Mouse (Mus musculus): ENCODE measurements around the gene Olfr1042. TPM values are rescaled to one million over a fixed set of nuclear protein-coding genes. Genes with fewer than 3 reads are reported as not detected.

Olfr1042 gene
- polyA plus RNA-seq (2014; fragmentation: Illumina TruSeq; extraction: RNeasy Lipid Tissue Mini Kit (QIAGEN cat#74804); ENCODE audit: low read depth, low replicate concordance), result not detected

DNA sequence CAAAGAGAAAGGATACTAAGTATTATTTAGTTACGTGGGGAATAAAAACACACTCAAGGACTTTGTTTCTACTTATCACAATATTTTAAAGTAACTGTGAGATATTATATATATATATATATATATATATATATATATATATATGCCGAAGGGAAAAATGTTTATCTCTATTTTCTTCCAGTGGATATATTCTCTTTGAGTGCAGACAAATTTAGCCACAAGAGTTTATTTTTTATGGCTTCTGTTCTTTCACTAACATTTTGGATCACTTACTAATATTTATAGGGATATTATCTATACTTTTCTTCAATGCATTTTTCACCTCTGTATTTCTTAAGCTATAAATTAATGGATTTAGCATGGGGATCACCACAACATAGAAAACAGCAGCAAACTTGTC is at the start of gene Olfr1042:
Gene Olfr1042, minus strand, starts transcription at position 101 of the 400 bp plus-strand sequence.

DNA sequence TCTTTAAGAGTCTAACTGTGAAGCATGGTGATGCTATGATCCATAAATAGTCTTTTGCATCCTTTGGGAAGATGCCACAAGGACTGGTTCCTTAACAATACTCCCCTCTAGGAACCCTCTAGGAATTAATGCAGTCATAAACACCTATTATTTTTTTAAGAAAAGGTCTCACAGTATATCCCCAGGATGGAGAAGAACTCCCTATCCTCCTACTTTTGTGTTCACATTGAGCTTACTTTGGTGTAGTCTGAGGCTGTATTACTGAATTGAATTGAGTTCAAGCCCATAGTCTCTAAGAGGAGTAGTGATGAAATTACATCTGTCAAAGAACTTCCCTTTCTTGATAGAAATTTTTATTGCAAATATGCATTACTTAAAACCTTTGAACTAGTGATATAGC is 41.3 kb upstream of the Olfr1042 start, which contains the start of gene Olfr1045:
Gene Olfr1045, minus strand, starts transcription at position 101 of the 400 bp plus-strand sequence.

GRCm38 (mm10) chr2:86185583-86185982 is 23.9 kb upstream of the Olfr1042 start, which contains the start of gene Olfr52:
Olfr52 (minus strand) TSS chr2:86185683.

DNA sequence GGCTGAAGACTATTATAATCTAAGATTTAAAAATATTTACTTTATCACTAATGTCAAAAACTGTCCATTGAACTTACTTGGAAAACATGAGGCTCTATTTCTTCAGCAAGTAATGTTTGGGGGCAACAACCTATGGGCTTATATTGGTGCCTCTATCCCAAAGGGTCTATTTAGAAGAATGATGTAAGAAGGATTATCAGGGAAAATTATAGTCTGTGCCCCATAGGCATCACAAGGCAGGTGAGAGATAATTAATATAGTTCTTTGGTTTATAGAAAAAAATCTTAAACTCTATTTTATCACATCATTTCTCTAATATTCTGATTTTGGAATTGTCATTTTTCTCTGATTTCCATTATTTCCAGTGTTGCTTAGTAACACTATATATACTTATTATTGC is 16.1 kb upstream of the Olfr1042 start, which contains the start of gene Olfr1044:
Gene Olfr1044, minus strand, starts transcription at position 101 of the 400 bp plus-strand sequence.

DNA sequence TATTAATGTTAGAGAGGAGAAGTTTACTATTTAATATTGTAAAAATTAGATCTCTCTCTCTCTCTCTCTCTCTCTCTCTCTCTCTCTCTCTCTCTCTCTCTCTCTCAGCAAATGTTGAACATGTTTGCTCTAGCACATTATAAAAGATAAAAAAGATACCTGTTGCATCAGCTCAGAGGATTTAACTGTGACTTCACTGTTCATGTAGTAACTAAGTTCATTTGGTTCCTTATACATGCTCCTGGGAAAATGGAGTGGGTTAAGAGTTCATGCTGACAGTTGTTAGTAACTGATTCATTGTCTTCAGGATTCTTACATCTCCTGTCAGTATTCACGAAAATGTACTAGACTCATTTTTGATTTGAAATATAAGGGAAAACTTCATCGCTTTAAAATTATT is 5.8 kb upstream of the Olfr1042 start, which contains the start of gene Olfr1043:
Gene Olfr1043, minus strand, starts transcription at position 101 of the 400 bp plus-strand sequence.

GRCm38 (mm10) chr2:86146632-86147031 is 15.0 kb downstream of the Olfr1042 start, which contains the start of gene Olfr1040:
Olfr1040 (minus strand) TSS chr2:86146732.

DNA sequence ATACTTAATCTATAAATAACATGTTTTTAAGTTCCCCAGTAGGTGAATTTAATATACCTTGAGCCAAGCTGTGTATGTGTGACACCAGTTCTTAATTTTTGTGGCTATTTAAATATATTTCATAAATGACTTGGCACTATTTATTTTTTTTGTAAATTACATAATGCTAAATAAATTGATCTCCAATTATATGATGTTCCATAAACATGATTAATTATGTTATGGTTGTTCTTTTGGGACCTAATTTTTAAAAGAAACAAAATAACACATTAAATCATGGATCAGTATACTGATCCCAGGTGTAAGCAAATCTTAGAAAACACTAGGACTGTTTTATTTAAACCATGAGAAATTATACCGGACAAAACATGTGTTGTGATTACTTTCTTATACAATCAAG is 25.8 kb downstream of the Olfr1042 start, which contains the start of gene Olfr1039:
Gene Olfr1039, minus strand, starts transcription at position 101 of the 400 bp plus-strand sequence.

Other genes starting within 250 kb of the Olfr1042 start
- not detected for gene Olfr1025-ps1, start 246.6 kb downstream of the Olfr1042 start, polyA plus RNA-seq (2014; fragmentation: Illumina TruSeq; extraction: RNeasy Lipid Tissue Mini Kit (QIAGEN cat#74804); ENCODE audit: low read depth, low replicate concordance)
- gene Olfr1026, start 240.3 kb downstream of the Olfr1042 start, polyA plus RNA-seq (2014; fragmentation: Illumina TruSeq; extraction: RNeasy Lipid Tissue Mini Kit (QIAGEN cat#74804); ENCODE audit: low read depth, low replicate concordance), result not detected
- gene Olfr1028, start 211.4 kb downstream of the Olfr1042 start, polyA plus RNA-seq (2014; fragmentation: Illumina TruSeq; extraction: RNeasy Lipid Tissue Mini Kit (QIAGEN cat#74804); ENCODE audit: low read depth, low replicate concordance), result not detected
- not detected for gene Olfr1029, start 187.9 kb downstream of the Olfr1042 start, polyA plus RNA-seq (2014; fragmentation: Illumina TruSeq; extraction: RNeasy Lipid Tissue Mini Kit (QIAGEN cat#74804); ENCODE audit: low read depth, low replicate concordance)
- not detected for gene Olfr1030, start 182.6 kb downstream of the Olfr1042 start, polyA plus RNA-seq (2014; fragmentation: Illumina TruSeq; extraction: RNeasy Lipid Tissue Mini Kit (QIAGEN cat#74804); ENCODE audit: low read depth, low replicate concordance)
- not detected for gene Olfr1031, start 171.5 kb downstream of the Olfr1042 start, polyA plus RNA-seq (2014; fragmentation: Illumina TruSeq; extraction: RNeasy Lipid Tissue Mini Kit (QIAGEN cat#74804); ENCODE audit: low read depth, low replicate concordance)
- not detected for gene Olfr1032, start 156.3 kb downstream of the Olfr1042 start, polyA plus RNA-seq (2014; fragmentation: Illumina TruSeq; extraction: RNeasy Lipid Tissue Mini Kit (QIAGEN cat#74804); ENCODE audit: low read depth, low replicate concordance)
- gene Olfr1033, start 141.2 kb downstream of the Olfr1042 start, polyA plus RNA-seq (2014; fragmentation: Illumina TruSeq; extraction: RNeasy Lipid Tissue Mini Kit (QIAGEN cat#74804); ENCODE audit: low read depth, low replicate concordance), result 4.3 TPM
- gene Olfr1034, start 116.0 kb downstream of the Olfr1042 start, polyA plus RNA-seq (2014; fragmentation: Illumina TruSeq; extraction: RNeasy Lipid Tissue Mini Kit (QIAGEN cat#74804); ENCODE audit: low read depth, low replicate concordance), result 0.69 TPM
- gene Olfr1036, start 87.8 kb downstream of the Olfr1042 start, polyA plus RNA-seq (2014; fragmentation: Illumina TruSeq; extraction: RNeasy Lipid Tissue Mini Kit (QIAGEN cat#74804); ENCODE audit: low read depth, low replicate concordance), result not detected
- not detected for gene Olfr1037, start 74.5 kb downstream of the Olfr1042 start, polyA plus RNA-seq (2014; fragmentation: Illumina TruSeq; extraction: RNeasy Lipid Tissue Mini Kit (QIAGEN cat#74804); ENCODE audit: low read depth, low replicate concordance)
- not detected for gene Olfr1039, start 25.9 kb downstream of the Olfr1042 start, polyA plus RNA-seq (2014; fragmentation: Illumina TruSeq; extraction: RNeasy Lipid Tissue Mini Kit (QIAGEN cat#74804); ENCODE audit: low read depth, low replicate concordance)
- not detected for gene Olfr1040, start 15.1 kb downstream of the Olfr1042 start, polyA plus RNA-seq (2014; fragmentation: Illumina TruSeq; extraction: RNeasy Lipid Tissue Mini Kit (QIAGEN cat#74804); ENCODE audit: low read depth, low replicate concordance)
- gene Olfr1043, start 5.7 kb upstream of the Olfr1042 start, polyA plus RNA-seq (2014; fragmentation: Illumina TruSeq; extraction: RNeasy Lipid Tissue Mini Kit (QIAGEN cat#74804); ENCODE audit: low read depth, low replicate concordance), result not detected
- gene Olfr1044, start 16.0 kb upstream of the Olfr1042 start, polyA plus RNA-seq (2014; fragmentation: Illumina TruSeq; extraction: RNeasy Lipid Tissue Mini Kit (QIAGEN cat#74804); ENCODE audit: low read depth, low replicate concordance), result not detected
- not detected for gene Olfr52, start 23.8 kb upstream of the Olfr1042 start, polyA plus RNA-seq (2014; fragmentation: Illumina TruSeq; extraction: RNeasy Lipid Tissue Mini Kit (QIAGEN cat#74804); ENCODE audit: low read depth, low replicate concordance)
- not detected for gene Olfr1045, start 41.2 kb upstream of the Olfr1042 start, polyA plus RNA-seq (2014; fragmentation: Illumina TruSeq; extraction: RNeasy Lipid Tissue Mini Kit (QIAGEN cat#74804); ENCODE audit: low read depth, low replicate concordance)
- gene Olfr1046, start 57.5 kb upstream of the Olfr1042 start, polyA plus RNA-seq (2014; fragmentation: Illumina TruSeq; extraction: RNeasy Lipid Tissue Mini Kit (QIAGEN cat#74804); ENCODE audit: low read depth, low replicate concordance), result not detected
- gene Olfr1047, start 69.6 kb upstream of the Olfr1042 start, polyA plus RNA-seq (2014; fragmentation: Illumina TruSeq; extraction: RNeasy Lipid Tissue Mini Kit (QIAGEN cat#74804); ENCODE audit: low read depth, low replicate concordance), result not detected
- gene Olfr1048, start 78.5 kb upstream of the Olfr1042 start, polyA plus RNA-seq (2014; fragmentation: Illumina TruSeq; extraction: RNeasy Lipid Tissue Mini Kit (QIAGEN cat#74804); ENCODE audit: low read depth, low replicate concordance), result not detected
- not detected for gene Olfr1049, start 96.5 kb upstream of the Olfr1042 start, polyA plus RNA-seq (2014; fragmentation: Illumina TruSeq; extraction: RNeasy Lipid Tissue Mini Kit (QIAGEN cat#74804); ENCODE audit: low read depth, low replicate concordance)
- not detected for gene Olfr1051, start 117.2 kb upstream of the Olfr1042 start, polyA plus RNA-seq (2014; fragmentation: Illumina TruSeq; extraction: RNeasy Lipid Tissue Mini Kit (QIAGEN cat#74804); ENCODE audit: low read depth, low replicate concordance)
- gene Olfr1052, start 130.6 kb upstream of the Olfr1042 start, polyA plus RNA-seq (2014; fragmentation: Illumina TruSeq; extraction: RNeasy Lipid Tissue Mini Kit (QIAGEN cat#74804); ENCODE audit: low read depth, low replicate concordance), result not detected
- not detected for gene Olfr1053, start 153.4 kb upstream of the Olfr1042 start, polyA plus RNA-seq (2014; fragmentation: Illumina TruSeq; extraction: RNeasy Lipid Tissue Mini Kit (QIAGEN cat#74804); ENCODE audit: low read depth, low replicate concordance)
- not detected for gene Olfr1054, start 173.6 kb upstream of the Olfr1042 start, polyA plus RNA-seq (2014; fragmentation: Illumina TruSeq; extraction: RNeasy Lipid Tissue Mini Kit (QIAGEN cat#74804); ENCODE audit: low read depth, low replicate concordance)
- not detected for gene Olfr1055, start 188.4 kb upstream of the Olfr1042 start, polyA plus RNA-seq (2014; fragmentation: Illumina TruSeq; extraction: RNeasy Lipid Tissue Mini Kit (QIAGEN cat#74804); ENCODE audit: low read depth, low replicate concordance)
- gene Olfr1056, start 200.6 kb upstream of the Olfr1042 start, polyA plus RNA-seq (2014; fragmentation: Illumina TruSeq; extraction: RNeasy Lipid Tissue Mini Kit (QIAGEN cat#74804); ENCODE audit: low read depth, low replicate concordance), result not detected
- not detected for gene Olfr1057, start 216.6 kb upstream of the Olfr1042 start, polyA plus RNA-seq (2014; fragmentation: Illumina TruSeq; extraction: RNeasy Lipid Tissue Mini Kit (QIAGEN cat#74804); ENCODE audit: low read depth, low replicate concordance)
- not detected for gene Olfr1058, start 226.7 kb upstream of the Olfr1042 start, polyA plus RNA-seq (2014; fragmentation: Illumina TruSeq; extraction: RNeasy Lipid Tissue Mini Kit (QIAGEN cat#74804); ENCODE audit: low read depth, low replicate concordance)

Measured in kidney, adult 10 weeks (tissue).